Mouse (Mus musculus): Measurements from ENCODE around the gene Chst8.

Chst8 gene

DNA sequence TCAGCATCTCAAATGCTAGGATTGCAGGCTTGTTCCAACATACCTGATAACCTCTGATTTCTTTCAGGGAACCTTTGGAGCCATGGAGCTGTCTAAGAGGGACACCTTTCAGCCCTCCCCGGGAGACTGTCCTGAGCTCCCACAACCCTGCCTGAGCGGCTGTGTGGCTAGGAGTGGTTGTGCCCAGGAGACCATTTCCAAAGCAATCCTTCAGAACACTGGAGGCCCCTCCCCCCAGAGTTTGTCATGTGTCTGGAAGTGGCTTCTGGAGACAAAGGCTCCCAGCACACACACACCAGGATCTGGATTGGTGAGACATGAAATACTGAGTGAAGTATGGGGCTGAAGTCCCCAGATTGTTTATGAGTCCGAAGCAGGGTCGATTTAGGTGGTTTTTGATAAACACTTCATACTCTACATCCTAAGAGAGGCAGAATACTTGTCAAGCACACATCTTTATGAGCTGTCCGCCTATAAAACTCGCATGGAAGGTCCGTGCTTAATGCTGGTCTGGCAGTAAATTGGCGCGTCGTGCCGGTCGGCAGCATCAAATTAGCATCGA is 12.5 kb downstream of the Chst8 start:
- 66% methylated on average over 13 of the region's 13 CpGs for WGBS

DNA sequence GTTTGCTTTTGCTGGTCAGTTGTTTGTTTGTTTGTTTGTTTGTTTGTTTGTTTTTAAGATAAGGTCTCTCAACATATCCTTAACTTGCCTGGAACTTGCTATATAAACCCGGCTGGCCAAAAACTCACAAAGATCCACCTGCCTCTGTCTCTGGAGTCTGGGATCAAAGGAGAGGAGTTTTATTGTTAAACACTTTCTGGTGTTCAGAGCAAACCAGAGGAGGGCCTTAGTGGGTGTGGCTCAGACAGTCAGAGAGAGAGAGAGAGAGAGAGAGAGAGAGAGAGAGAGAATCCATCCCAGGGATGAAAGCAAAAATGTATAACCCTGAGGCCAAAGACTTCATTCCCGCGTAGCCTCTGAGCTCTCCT is 13.1 kb downstream of the Chst8 start:
- 62% methylated on average over 3 of the region's 3 CpGs for WGBS

GRCm38 (mm10) chr7:34798441-34799403 is 13.8 kb downstream of the Chst8 start:
- 17% methylated on average over 11 of the region's 11 CpGs for WGBS

GRCm38 (mm10) chr7:34798039-34798438 is 14.5 kb downstream of the Chst8 start:
- 13% methylated on average over 12 of the region's 12 CpGs for WGBS

GRCm38 (mm10) chr7:34790459-34790858 is 22.1 kb downstream of the Chst8 start:
- WGBS, result 80% methylated on average over 7 of the region's 7 CpGs

- WGBS, result 58% methylated on average over 6 of the region's 6 CpGs
Observed at GRCm38 (mm10) chr7:34785052-34785451, 27.5 kb downstream of the Chst8 start.

GRCm38 (mm10) chr7:34784469-34784868 is 28.0 kb downstream of the Chst8 start:
- 40% methylated on average over 9 of the region's 9 CpGs for WGBS

GRCm38 (mm10) chr7:34781217-34781616 is 31.3 kb downstream of the Chst8 start:
- 93% methylated on average over 2 of the region's 2 CpGs for WGBS

DNA sequence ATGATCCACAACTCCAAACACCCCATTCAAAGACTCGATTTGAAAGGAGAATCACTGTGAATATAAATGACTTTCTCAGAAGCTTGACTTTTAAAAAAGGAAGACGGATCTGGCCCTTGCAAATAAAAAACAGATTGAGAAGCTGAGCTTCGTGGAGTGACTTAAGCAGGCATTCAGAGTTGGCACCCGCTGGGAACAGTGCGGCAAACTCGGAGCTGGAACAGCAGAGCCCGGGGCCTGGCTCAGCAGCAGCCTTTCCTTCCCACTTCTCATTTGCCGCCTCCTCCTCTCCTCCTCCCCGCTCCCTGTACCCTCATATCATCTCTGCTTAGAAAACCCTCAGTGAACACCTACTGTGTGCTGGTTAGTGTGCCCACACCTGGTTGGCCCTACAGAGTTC is 34.1 kb downstream of the Chst8 start:
- 11% methylated on average over 9 of the region's 9 CpGs for WGBS

DNA sequence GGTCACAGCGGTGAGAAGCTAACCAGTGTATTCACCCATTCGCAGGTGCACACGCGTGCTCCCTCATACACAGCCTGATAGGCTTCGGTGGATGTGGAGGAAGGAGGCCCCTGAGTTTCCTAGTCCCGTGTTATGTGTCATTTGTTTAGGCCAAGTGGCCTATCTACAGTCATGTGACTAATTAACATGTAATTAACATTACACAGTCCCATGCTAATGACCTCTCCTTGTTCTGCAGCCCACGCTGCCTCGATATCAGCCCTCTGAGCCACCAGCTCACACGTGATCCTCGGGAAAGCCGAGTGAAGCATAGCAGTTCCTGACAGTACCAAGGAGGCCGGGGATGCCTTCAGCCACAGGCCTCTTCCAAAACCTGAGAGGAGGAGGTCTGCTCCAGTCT is 36.9 kb downstream of the Chst8 start:
- WGBS, result 78% methylated on average over 12 of the region's 12 CpGs

DNA sequence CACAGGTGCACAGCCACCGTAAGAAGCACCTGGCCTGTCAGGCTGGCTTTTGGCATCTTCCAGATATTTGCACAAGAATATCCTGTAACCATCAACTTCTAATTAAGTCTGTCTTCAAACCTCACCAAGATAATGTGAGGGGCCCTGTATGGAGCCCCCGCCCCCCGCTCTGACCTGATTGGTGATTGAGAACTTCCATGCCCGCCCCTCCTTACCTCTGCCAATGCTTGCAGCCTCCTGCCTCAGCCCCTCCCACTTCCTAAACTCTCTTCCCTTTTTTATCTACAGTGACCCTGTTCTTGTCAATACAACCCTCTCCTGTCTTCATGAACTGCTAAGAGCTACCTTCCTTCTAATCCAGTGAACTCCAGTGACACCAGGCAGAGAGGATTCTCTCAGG is 37.6 kb downstream of the Chst8 start:
- 76% methylated on average over 4 of the region's 4 CpGs for WGBS

- 14% methylated on average over 13 of the region's 13 CpGs for WGBS
Observed at GRCm38 (mm10) chr7:34774020-34774419, 38.5 kb downstream of the Chst8 start.

DNA sequence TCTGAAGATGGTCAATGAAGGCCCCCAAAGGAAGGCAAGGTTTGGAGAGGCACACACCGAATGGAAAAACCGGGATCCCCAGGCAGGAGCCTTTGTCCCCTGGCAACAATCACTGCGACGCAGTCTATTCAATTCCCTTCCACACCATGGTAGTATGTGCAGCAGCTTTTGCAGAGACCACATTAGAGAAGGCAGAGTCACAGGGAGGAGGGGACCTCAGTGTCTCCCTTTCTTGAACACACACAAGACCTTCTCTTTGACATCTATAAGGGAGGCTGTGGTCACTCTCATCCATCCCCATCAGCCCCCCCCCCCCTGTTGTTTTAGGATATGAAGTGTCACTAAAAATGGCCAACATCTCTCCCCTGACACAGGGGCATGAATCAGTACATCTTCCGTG is 39.2 kb downstream of the Chst8 start:
- WGBS, result 33% methylated on average over 5 of the region's 5 CpGs

GRCm38 (mm10) chr7:34769531-34769930 is 43.0 kb downstream of the Chst8 start:
- WGBS, result 60% methylated on average over 8 of the region's 8 CpGs

- 75% methylated on average over 18 of the region's 18 CpGs for WGBS
Observed at GRCm38 (mm10) chr7:34764250-34765148, 48.0 kb downstream of the Chst8 start.

GRCm38 (mm10) chr7:34759378-34759822 is 53.1 kb downstream of the Chst8 start:
- WGBS, result 14% methylated on average over 7 of the region's 7 CpGs

GRCm38 (mm10) chr7:34758721-34759120 is 53.8 kb downstream of the Chst8 start:
- 77% methylated on average over 3 of the region's 3 CpGs for WGBS

DNA sequence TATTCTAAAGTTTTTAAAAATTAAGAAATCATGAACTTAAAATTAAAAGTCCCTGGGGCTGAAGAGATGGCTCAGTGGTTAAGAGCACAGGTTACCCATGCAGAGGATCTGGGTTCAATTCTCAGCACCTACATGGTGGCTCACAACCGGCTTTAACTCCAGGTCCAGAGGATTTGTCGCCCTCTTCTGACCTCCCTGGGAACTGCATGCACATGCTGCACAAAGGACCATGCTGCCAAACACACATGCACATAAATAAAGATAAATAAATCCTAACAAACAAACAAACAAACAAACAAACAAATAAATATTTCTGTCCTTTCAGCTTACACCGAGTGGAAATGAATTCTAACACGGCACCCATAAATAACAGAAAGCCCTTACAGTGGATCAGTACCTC is 55.0 kb downstream of the Chst8 start:
- WGBS, result 82% methylated on average over 4 of the region's 4 CpGs

GRCm38 (mm10) chr7:34753140-34753886 is 59.2 kb downstream of the Chst8 start:
- WGBS, result 53% methylated on average over 32 of the region's 32 CpGs

GRCm38 (mm10) chr7:34752151-34752762 is 60.3 kb downstream of the Chst8 start:
- 70% methylated on average over 10 of the region's 10 CpGs for WGBS

DNA sequence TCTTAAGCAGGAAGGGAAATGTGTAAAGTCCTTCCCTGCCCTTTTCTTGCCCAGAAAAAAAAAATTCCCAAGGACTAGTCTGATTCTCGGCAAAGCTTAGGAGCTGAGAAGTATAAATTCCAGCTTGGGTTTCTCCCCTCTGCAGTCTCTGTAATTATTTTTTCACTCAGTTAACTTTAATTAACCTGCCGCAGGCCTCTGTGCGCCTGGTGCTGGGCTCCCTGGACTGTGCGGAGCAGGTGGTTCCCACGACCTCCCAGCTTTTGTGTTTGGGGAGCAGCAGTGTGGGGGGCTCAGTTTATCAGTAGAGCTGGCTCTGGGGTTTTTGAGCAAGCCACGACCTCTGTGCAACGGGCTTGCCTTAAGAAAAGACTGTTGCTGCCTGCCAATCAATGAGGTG is 62.2 kb downstream of the Chst8 start:
- 85% methylated on average over 7 of the region's 7 CpGs for WGBS

Data from cerebral cortex, adult 2 months (tissue).